Mouse (Mus musculus): Measurements from ENCODE around the gene Pstpip1.

The Pstpip1 gene

DNA sequence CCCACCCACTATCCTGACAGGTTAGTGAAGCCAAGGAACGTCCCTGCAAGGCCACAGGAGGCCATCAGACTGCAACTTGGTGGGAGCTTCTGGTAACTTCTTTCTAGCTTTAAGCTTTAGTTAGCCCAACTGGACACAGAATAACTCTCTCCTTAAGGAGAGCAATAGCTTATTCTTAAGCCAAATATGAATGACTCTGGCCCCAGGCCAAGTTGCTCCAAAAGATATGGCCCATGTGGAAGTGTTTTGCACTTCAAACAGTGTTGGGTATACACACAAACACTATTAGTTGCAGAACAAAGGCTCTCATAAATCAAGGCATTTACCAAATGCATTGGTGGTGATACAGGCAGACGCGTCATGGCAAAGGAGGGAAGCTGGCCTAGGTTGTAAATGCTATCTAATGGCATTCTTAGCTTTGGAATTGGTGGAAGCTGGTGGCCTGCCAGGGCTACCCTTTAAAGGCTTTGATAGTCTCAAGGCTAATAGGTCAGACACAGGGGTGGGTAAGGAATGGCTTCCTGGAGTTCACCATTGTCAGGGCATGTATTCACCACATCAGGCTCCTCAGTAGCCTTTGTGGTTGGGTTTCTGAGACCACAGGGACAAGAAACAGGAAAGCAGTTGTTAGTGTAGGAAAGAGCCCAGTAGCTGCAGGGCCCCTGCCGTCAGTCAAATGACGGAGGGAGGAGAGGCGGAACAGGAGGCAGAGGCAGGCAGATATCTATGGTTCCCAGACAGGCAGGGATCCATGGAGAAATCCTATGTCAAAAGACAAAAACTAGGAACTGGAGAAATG lies 16.7 kb downstream of the Pstpip1 start:
- no peak for DNase-seq

- no peak for DNase-seq
These were observed 17.8 kb downstream of the Pstpip1 start for GRCm38 (mm10) chr9:56107527-56107926.

- DNase-seq = no peak
These were observed 18.4 kb downstream of the Pstpip1 start for GRCm38 (mm10) chr9:56108174-56108573.

GRCm38 (mm10) chr9:56118091-56118490 lies 28.3 kb downstream of the Pstpip1 start:
- DNase-seq = no peak

DNA sequence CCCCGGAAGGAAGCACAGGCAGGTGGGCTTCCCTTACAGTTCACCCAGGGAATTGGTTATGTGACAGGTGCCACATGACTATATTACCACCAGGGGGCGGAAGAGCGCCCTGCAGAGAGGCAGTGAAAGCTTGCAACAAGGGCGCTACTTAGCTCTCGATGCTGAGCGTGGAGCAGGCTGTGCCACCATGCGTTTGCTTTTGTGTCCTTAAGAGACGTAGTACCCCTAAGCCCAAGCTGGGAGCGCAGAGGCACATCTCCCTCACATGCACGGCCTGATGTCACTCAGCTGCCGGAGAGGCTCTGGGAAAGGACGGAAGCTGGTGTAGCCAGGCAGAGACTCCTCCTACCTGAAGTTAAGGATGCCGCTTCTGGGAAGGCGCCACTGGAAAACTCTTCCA lies 28.8 kb downstream of the Pstpip1 start:
- DNase-seq = peak in 1 of 2 experiments; percentile 59

GRCm38 (mm10) chr9:56119651-56120050 lies 29.9 kb downstream of the Pstpip1 start:
- no peak for DNase-seq

GRCm38 (mm10) chr9:56121097-56121496 lies 31.3 kb downstream of the Pstpip1 start:
- DNase-seq = no peak

- no peak for DNase-seq
These were observed 33.2 kb downstream of the Pstpip1 start for GRCm38 (mm10) chr9:56122973-56123372.

DNA sequence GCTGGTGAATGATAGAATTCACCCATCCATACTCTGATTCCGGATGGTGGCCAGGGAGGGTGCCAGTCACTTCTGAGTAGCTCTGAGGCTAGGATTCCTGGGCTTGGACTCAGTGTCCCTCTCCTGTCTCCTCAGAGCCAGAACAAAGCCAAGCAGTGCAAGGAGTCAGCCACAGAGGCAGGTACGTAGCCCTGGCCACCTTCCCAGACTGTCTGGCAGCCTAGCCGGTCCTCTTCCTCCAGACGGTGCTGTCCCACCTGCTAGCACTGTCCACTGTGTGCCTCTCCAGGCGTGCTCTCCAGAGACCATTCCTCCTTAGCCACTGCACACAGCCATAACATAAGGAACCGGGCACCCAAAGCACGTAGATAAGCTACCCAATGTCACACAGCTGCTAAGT lies 33.9 kb downstream of the Pstpip1 start:
- no peak for DNase-seq

DNA sequence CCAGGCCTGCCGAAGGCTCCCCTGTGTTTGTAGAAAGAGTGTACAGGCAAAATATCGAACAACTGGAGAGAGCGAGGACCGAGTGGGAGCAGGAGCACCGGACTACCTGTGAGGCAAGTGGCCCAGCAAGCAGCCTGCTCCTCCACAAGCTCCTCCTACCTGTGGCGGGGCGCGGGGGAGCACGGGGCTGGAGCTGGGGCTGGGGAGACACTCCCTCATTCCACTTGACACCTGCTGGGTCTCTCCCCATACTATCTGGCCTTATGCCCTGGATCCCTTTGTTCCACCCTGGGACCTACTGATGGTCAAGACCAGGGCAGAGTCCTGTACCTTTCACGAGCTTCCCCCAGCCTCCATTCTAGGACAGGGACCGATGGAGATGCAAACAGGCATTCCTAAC lies 34.8 kb downstream of the Pstpip1 start:
- DNase-seq = no peak

DNA sequence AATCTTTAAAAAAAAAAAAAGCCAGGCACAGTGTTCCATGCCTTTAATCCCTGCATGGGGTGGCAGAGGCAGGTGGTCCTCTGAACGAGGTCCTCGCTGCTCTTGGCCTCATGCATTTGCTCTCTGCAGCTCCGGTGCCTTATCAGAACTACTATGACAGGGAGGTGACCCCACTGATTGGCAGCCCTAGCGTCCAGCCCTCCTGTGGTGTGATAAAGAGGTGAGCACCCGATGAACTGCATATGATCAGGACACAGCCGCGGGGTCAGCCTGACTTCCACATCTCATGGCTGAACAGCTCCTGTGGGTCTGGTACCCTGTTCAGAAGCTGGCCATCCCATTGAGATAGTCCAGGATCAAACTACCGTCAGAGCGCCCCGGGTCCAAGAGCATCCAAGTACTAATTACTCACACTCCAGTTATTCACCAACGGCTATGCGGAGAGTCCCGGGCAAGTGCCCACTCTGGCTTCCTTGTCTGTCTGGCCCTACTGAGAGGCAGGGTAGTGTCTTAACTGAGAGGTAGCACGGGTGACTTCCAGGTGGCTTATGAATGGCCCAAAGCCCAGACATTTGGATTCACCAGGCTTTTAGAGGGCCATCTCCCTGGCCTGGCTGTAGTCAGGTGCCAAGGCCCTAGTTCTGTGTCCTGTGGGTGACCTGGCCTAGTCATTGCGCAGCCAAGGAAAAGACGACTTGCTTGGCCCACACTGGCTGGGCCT lies 36.9 kb downstream of the Pstpip1 start:
- no peak for DNase-seq

DNA sequence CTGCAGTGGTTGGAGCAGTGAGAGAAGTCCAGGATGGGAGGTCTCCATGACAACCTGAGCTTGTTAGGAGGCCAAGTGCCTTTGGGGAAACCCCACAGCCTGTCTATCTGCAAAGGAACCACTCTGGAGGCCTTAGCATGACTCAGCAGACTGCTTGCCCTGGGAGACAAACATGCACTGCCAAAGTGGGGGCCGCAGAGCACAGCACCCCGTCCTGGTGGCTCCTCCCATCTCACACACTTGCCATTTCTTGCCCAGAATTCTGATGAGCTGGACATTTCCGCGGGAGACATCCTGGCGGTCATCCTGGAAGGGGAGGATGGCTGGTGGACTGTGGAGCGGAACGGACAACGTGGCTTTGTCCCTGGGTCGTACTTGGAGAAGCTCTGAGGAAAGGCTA lies 38.6 kb downstream of the Pstpip1 start:
- DNase-seq = no peak

GRCm38 (mm10) chr9:56129951-56130350 lies 40.2 kb downstream of the Pstpip1 start:
- DNase-seq = no peak

- DNase-seq = no peak
These were observed 40.8 kb downstream of the Pstpip1 start for GRCm38 (mm10) chr9:56130536-56130935.

DNA sequence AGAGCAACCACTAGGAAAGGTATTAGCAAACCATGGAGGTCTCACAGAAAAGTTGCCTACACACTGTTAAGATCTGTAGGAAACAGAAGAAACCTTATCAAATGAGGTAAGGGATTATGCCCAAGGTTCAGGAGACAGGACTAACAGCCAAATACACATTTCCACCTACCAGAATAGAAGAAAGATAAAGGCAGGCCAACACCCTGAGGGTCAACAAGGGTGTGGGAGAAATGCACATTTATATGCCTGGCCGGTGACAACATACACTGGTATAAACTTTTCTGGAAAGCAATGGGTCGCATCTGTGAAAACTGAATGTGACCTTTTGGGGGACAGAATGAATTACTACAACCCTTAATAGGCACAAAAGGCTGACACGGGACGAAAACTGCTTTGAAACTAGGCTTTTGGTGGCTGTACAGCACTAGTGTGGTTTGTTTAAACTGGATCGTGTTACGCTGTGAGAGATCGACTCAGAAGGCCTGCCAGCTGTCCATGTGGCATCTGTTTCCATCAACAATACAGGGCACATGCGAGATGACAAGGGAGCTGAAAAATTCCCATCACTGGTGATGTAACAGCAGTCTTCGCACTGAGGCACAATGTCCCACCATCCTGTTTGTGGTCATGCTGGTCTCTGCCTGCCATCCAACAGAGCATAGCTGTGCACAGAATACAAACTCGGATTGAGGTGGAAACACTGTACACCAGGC lies 42.2 kb downstream of the Pstpip1 start:
- DNase-seq = no peak

DNA sequence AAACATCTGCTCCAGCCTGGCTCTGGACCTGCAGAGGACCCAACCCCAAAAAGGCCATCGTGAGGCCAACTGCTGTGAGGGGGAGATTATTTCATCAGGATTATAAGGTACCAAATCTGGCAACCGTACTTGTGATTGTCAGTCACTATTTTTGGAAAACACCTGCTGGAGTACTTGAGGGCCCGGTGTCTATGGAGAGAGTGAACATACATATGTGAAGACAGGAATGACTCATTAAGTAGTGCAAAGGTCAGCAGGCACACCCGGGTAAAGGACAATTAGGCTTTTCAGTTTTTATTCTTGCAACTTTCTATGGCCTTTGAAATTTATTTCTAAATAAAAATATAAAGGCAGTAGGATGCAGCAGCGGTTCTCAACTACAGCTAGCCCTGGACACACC lies 44.2 kb downstream of the Pstpip1 start:
- no peak for DNase-seq

- no peak for DNase-seq
These were observed 44.9 kb downstream of the Pstpip1 start for GRCm38 (mm10) chr9:56134614-56135013.

GRCm38 (mm10) chr9:56135590-56136197 lies 45.9 kb downstream of the Pstpip1 start:
- DNase-seq = no peak

- DNase-seq = no peak
These were observed 52.0 kb downstream of the Pstpip1 start for GRCm38 (mm10) chr9:56141776-56142175.

- no peak for DNase-seq
These were observed 54.7 kb downstream of the Pstpip1 start for GRCm38 (mm10) chr9:56144366-56145003.

GRCm38 (mm10) chr9:56146326-56146923 lies 56.7 kb downstream of the Pstpip1 start:
- DNase-seq = peak; percentile 20 to 52
